Mouse (Mus musculus) liver, postnatal 0 days (tissue): Measurements from ENCODE around the gene Kcnj8. TPM values are rescaled to one million over a fixed set of nuclear protein-coding genes. Genes with fewer than 3 reads are reported as not detected.

Experiments used
- ATAC-seq: fragments of 200-750 bp; cut with Nextera tagmentation; 2 replicates; pipeline ENCODE4 v1.8.0; 2017; ENCODE audit warnings: mild to moderate bottlenecking, moderate library complexity
- DNase-seq: peaks from one replicate; pipeline ENCODE4 v3.0.0-alpha.2; 2016
- H3K27ac ChIP-seq: fragments of 300-500 bp; sonication (generic); 2 replicates; pipeline ENCODE4 v1.5.1; 2014; ENCODE audit warnings: antibody characterized with exemption, moderate library complexity, mild to moderate bottlenecking, low read depth
- H3K27me3 ChIP-seq: fragments of 300-500 bp; sonication (generic); 2 replicates; pipeline ENCODE4 v1.6.1; 2014; ENCODE audit warnings: low read length, control low read depth, mixed read lengths; ENCODE audit not compliant: insufficient read depth
- H3K36me3 ChIP-seq: fragments of 300-500 bp; sonication (generic); replicated peaks from 2 replicates; pipeline ENCODE4 v1.6.1; 2014; ENCODE audit warnings: mild to moderate bottlenecking, control low read depth, low read length, moderate library complexity, mixed read lengths; ENCODE audit not compliant: insufficient read depth
- H3K4me1 ChIP-seq: fragments of 300-500 bp; sonication (generic); 2 replicates; pipeline ENCODE4 v1.6.1; 2014; ENCODE audit warnings: antibody characterized with exemption, mild to moderate bottlenecking, control low read depth; ENCODE audit not compliant: insufficient read depth
- H3K4me2 ChIP-seq: fragments of 300-500 bp; sonication (generic); 2 replicates; pipeline ENCODE4 v1.6.1; 2014; ENCODE audit warnings: low read depth, mild to moderate bottlenecking, low read length, moderate library complexity, mixed read lengths
- H3K4me3 ChIP-seq: fragments of 300-500 bp; sonication (generic); 2 replicates; pipeline ENCODE4 v1.5.1; 2014; ENCODE audit warnings: low read depth, low read length
- H3K9ac ChIP-seq: fragments of 300-500 bp; sonication (generic); replicated peaks from 2 replicates; pipeline ENCODE4 v1.6.1; 2014; ENCODE audit warnings: mild to moderate bottlenecking, moderate library complexity
- H3K9me3 ChIP-seq: fragments of 300-500 bp; sonication (generic); 2 replicates; pipeline ENCODE4 v1.6.1; 2016; ENCODE audit warnings: mild to moderate bottlenecking, control low read depth, low read length, mixed read lengths
- CTCF ChIP-seq: sonication (generic); IDR thresholded peaks from 2 replicates; pipeline ENCODE4 v1.5.1; 2016; ENCODE audit warnings: antibody characterized with exemption, low read depth
- EP300 ChIP-seq: IDR thresholded peaks from 2 replicates; pipeline ENCODE4 v1.6.1; 2016; ENCODE audit warnings: antibody characterized with exemption, low read depth, mild to moderate bottlenecking
- WGBS: fragments of 180-500 bp; shearing (Covaris S2); extraction: QIAGEN DNeasy Blood & Tissue Kit; methylation state at CpG from one replicate; pipeline ENCODE4 v1.1.7; 2014; ENCODE audit not compliant: insufficient replicate concordance; 5-methylcytosine and 5-hydroxymethylcytosine counted together
- polyA plus RNA-seq: library from polyadenylated mRNA; unstranded; fragments of >200 nt; fragmentation: Nextera tagmentation; extraction: Ambion mirVana; gene quantifications from 2 replicates; pipeline ENCODE4 v1.2.1, GENCODE M21; 2015

The Kcnj8 gene
- polyA plus RNA-seq, 1 experiment from 2014 or later = 6.2 TPM

DNA sequence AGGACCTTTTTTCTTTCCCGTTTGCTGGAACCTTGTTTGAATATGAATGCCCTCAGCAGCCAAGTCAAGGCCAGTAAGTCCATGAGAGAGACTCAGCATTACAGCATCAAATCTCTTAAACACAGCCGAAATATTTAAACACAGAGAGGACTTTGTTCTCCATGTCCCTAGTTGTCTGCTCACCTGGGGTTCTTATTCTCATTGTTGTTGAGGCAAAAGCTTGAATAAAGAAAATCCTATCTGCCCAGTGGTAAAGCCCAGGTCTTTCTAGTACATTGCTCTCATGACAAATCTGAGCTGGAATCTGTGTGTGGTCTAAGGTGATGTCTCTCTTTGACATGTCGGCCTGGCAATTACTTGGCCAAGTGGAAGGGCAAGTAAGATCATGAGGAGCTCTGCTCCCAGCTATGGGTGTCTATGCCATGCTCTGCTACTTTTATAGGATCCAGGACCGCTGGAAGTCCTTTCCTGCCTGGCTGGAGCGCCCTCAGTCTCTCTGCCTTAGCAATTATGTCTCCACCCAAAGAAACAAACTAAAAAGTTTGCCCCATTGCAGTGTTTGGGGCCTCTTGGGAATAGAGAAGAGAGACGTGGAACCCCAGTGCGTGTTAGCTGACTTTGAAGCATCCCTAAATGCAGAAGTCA lies 2.6 kb downstream of the Kcnj8 start:
- WGBS = 44% methylated on average over 7 of the region's 7 CpGs
- DNase-seq (no peak), ATAC-seq (no peak)
- peaks cover 21% of the 10 kb centered on the region for H3K27me3 ChIP-seq
- H3K9me3 ChIP-seq = no peaks in the 10 kb centered on the region
- H3K4me1 ChIP-seq = 0 out of 2 replicates have a peak, but pooled peaks cover 12% of the 10 kb centered on the region
- no peak overlapping the region for H3K4me3 ChIP-seq
- H3K9ac ChIP-seq = no peak overlapping the region
- no peaks in the 10 kb centered on the region for H3K36me3 ChIP-seq
- TF ChIP-seq EP300 (no peak), CTCF (no peak)
- H3K27ac ChIP-seq = no peak overlapping the region
- H3K4me2 ChIP-seq = no peak overlapping the region

DNA sequence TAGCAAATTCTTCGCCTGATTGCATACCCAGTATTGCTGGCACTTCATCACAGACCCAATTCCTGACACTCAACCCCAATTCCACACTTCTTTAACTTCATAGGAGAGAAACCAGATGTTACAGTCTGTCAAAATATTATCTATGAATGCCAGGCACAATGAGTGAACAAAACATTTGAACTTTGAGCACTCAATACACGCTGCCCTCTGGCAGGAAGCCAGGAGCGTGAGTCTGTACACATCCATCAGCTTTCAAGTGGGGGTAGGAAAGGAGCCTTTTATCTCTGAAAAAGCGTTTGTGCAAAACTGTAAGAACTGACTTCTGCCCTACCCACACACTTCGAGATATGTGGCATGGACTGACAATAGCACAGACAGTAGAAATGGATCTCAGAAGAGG lies 4.0 kb downstream of the Kcnj8 start:
- Histone ChIP-seq H3K9ac (no peak overlapping the region), H3K4me1 (0 out of 2 replicates have a peak, but pooled peaks cover 12% of the 10 kb centered on the region), H3K27me3 (peaks cover 21% of the 10 kb centered on the region), H3K9me3 (no peaks in the 10 kb centered on the region), H3K4me3 (no peak overlapping the region), H3K4me2 (peak overlapping the region; percentile 23; the same call in 1 of the 2 replicates), H3K27ac (no peak overlapping the region; the same call in 1 of the 2 replicates), H3K36me3 (no peaks in the 10 kb centered on the region)
- DNase-seq = peak; percentile 75
- WGBS = 18% methylated on average over 5 of the region's 5 CpGs
- ATAC-seq = peak; percentile 68
- TF ChIP-seq CTCF (no peak), EP300 (peak; percentile 70)

DNA sequence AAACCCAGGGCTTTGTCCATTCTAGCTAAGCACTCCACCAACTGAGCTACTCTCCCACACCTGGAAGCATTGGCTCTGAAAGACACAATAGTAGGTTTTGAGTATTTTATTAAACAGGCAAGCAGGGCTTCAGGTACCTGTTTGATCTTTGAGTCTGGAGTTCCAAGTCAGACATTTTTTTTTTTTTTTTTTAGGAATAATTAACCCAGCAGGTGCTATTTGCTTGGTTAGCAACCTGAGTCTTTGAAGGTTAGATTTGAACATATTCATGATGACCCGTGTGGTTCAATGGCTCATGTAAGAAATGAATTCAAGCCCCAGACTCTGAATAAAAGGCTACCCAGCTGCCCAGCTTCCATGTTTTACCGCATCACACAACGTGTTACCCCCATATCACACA lies 6.7 kb downstream of the Kcnj8 start:
- Histone ChIP-seq H3K9ac (no peak overlapping the region), H3K4me1 (0 out of 2 replicates have a peak, but pooled peaks cover 9% of the 10 kb centered on the region), H3K9me3 (no peaks in the 10 kb centered on the region), H3K27ac (no peak overlapping the region), H3K36me3 (no peaks in the 10 kb centered on the region), H3K4me2 (no peak overlapping the region), H3K27me3 (peaks cover 4% of the 10 kb centered on the region; the same call in 1 of the 2 replicates), H3K4me3 (no peak overlapping the region)
- DNase-seq (no peak), ATAC-seq (no peak)
- WGBS = 79% methylated on average over 3 of the region's 3 CpGs
- TF ChIP-seq EP300 (no peak), CTCF (no peak)

DNA sequence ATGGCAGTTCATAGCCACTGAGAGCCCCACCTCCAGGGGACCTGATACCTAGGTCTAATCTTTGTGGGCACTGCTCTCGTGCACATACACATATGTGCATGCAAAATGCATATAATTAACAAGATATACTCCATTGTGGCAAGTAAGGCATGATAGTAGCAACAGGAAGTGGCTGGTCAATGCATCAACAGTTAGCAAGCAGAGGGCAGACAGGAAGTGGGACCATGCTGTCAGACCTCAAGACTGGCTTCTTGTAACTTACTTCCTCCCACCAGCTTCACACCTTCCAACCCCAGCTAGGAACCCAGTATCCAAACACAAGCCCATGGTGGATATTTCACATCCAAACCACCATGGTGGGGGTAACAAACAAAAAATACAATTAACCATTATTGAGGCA lies 10.3 kb downstream of the Kcnj8 start:
- Histone ChIP-seq H3K9ac (no peak overlapping the region), H3K27ac (no peak overlapping the region), H3K4me2 (no peak overlapping the region), H3K36me3 (no peaks in the 10 kb centered on the region), H3K4me3 (no peak overlapping the region), H3K27me3 (no peaks in the 10 kb centered on the region), H3K4me1 (peaks cover 2% of the 10 kb centered on the region; the same call in 1 of the 2 replicates), H3K9me3 (no peaks in the 10 kb centered on the region)
- TF ChIP-seq EP300 (no peak), CTCF (no peak)
- ATAC-seq (no peak), DNase-seq (no peak)
- WGBS = 31% methylated on average over 1 of the region's 1 CpGs

DNA sequence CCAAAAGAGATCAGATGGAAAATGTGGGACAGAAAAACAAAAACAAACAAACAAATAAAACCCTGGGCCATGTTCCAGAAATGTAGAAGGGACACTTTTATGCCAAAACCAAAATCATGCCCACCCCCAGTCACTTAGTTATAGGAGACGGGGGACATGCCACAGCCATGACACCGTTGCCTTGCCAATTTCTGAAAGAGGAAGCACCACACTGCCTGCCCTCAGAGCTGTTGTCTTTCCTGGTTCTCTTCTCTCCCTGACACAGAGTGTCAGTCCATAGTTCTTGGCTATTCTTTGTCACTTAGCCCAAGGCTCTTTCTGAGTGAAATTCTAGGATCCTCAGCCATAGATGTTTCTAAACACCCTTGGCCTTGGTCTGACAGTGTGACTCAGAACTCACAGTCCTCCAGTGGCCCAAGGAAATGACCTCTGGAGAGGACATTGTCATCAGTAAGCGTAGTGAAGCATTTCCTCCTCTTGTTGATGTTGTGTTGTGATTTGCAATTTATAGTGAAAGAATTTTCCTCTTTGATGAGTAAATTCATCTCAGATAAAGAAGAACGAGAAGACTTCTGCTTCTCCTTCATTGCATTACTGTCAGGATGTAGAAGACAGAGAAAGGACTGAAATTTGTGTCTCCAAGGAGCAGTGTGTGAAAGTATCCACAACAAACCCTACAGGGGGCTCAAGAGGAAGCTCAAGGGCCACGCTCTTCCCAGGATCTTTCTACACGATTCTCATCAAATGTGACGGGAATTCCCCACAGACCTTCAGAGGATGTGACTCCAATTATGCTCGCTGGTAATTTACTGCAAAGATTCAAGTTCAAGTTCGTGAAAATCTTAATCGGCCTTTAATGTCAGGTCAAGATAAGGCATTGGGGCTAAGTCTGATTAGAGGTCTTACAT lies 12.4 kb downstream of the Kcnj8 start:
- Histone ChIP-seq H3K4me3 (no peak overlapping the region), H3K27ac (no peak overlapping the region; the same call in 1 of the 2 replicates), H3K9ac (no peak overlapping the region), H3K9me3 (no peaks in the 10 kb centered on the region), H3K36me3 (no peaks in the 10 kb centered on the region), H3K27me3 (no peaks in the 10 kb centered on the region), H3K4me2 (no peak overlapping the region), H3K4me1 (peaks cover 2% of the 10 kb centered on the region; the same call in 1 of the 2 replicates)
- WGBS = 61% methylated on average over 10 of the region's 10 CpGs
- TF ChIP-seq CTCF (no peak), EP300 (no peak)
- ATAC-seq = peak; percentile 54
- DNase-seq = no peak

DNA sequence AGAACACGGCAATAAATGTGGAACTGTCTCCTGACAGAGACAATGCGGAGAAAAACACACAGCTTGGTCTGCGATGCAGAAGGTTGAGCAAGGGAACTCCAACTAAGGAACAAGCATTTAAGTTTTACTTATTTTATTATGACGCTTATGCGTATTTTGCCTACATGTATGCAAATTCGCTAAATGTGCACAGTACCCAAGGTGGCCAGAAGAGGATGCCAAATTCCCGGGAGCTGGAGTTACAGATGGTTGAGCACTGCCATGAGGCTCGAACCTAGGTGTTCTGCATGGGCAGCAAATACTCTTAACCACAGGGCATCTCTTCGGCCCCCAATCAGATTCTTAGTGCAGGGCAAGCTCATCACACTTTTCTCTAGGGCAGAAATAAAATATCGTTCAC lies 13.3 kb downstream of the Kcnj8 start:
- WGBS = 74% methylated on average over 10 of the region's 10 CpGs
- H3K4me2 ChIP-seq = no peak overlapping the region

More for the DNA sequence above, 13.3 kb downstream of the Kcnj8 start:
- DNase-seq (no peak), ATAC-seq (no peak)
- no peak overlapping the region for H3K9ac ChIP-seq
- no peaks in the 10 kb centered on the region for H3K9me3 ChIP-seq
- no peaks in the 10 kb centered on the region for H3K36me3 ChIP-seq
- H3K27me3 ChIP-seq = no peaks in the 10 kb centered on the region
- no peak overlapping the region for H3K4me3 ChIP-seq
- H3K27ac ChIP-seq = no peak overlapping the region
- no peak for TF ChIP-seq EP300
- TF ChIP-seq CTCF = peak; percentile 56
- peaks cover 2% of the 10 kb centered on the region; the same call in 1 of the 2 replicates for H3K4me1 ChIP-seq
